Mouse (Mus musculus): Measurements from ENCODE around the gene Gart.

DNA sequence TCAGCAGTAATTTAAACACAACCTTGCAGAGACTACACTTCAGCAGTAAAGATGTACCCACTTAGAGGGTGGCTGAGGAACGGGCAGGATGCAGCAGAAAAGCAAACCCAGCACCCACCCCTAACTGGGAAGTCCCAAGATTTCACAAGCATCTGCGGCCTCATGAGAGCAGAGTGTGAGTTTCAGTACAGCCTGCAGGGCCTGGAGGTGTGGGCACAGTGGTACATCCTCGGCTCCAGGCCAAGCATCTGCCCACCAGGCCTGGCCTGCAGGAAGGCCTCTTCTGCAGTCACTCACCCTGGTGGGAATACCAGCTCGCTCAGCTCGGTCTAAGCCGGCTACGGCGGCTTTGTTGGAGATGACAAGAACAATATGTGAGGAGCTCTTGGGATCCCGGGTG lies 23.7 kb downstream of the Gart start:
- TF ChIP-seq POLR2A (IDR thresholded peaks at IDR 0.05; ENCODE audit: extremely low read depth, insufficient read depth, low read length): no peak
- TF ChIP-seq CTCF (IDR thresholded peaks at IDR 0.05; ENCODE audit: extremely low read depth, insufficient read depth, low read length): no peak
